Mouse (Mus musculus) heart, postnatal 36 days (tissue): ENCODE measurements around the gene Npat. TPM values are rescaled to one million over a fixed set of nuclear protein-coding genes. Genes with fewer than 3 reads are reported as not detected.

Source experiments
- DNase-seq, 2 experiments: peaks; one replicate each; pipeline ENCODE4 v3.0.0; 2021 to 2022
- intact Hi-C: fragments of 180-260 bp; cut with DNase I; formaldehyde crosslinking; loops from one replicate; pipeline ENCODE4 v1.15.1; 2025
- total RNA-seq, 2 experiments: library from RNA; stranded (reverse); gene quantifications; 2 replicates each; pipeline ENCODE4 v1.2.3; 2021

Gene Npat
- total RNA-seq = 1 to 10 TPM; 7.0 to 8.1 TPM

DNA sequence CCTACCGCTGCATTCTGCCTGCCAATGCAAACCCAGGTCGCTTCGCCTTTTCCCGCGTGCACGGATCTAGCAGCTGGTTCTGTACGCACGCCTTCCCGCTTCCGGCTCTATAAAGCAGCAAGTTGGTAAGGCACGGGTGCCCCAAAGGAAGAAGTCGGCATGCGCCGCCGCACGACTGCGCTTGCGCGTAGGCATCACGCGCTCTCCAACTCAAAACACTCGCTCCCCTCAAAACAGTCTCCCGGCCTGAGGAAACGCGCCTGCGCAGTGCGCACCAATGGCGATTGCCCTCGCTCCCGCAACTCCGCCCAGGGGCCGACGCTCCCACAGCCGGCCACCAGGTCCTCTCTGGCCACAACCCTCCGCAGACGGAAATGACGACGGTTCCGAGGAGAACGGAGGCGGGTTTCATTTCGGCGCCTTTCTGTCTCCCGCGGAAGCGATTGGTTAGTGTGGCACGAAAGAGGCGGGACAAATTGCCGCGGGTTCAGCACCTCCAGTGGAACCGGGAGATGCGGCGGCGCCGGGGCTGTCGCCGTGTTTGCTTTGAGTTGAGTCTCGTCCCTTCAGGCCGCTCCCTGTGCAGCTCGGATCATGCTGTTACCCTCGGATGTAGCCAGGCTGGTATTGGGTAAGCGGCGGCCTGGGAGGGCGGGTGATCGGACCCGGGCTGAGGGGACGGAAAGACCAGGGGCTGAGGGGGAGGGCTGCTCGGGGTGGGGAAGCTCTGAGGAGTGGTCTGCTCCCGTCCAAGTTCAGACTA is at the start of gene Npat, which contains the start of gene Atm:
Gene Npat, plus strand, starts transcription at position 490 of the 763 bp plus-strand sequence.
Gene Atm, minus strand, starts transcription at position 183 of the 763 bp plus-strand sequence.
- peak; percentile 98 for DNase-seq
- intact Hi-C loops = loop anchor here (5.0 kb wide), 3 partner anchors 76 to 289 kb away; partner anchors contain the start of genes Acat1 and Ddx10

DNA sequence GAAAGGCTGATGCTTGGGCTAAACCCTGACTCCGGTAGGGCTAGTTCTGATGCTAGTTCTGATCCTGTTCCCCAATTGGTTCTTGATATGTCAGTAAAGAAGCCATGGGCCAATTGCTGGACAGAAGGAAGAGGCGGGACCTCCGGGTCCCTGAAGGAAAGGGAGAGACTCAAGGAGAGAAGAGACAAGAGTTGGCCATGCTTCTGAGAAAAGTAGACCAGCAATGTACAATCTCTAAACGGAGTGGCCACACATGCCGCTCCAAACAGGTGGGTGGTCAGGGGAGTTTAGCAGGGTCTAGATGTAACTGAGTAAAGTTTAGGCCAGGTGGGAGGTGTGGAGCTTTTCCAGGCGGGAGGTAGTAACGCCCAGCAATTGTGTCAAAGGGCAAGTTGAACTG is 28.8 kb upstream of the Npat start:
- DNase-seq = no peak
- intact Hi-C loops = no loop called here

DNA sequence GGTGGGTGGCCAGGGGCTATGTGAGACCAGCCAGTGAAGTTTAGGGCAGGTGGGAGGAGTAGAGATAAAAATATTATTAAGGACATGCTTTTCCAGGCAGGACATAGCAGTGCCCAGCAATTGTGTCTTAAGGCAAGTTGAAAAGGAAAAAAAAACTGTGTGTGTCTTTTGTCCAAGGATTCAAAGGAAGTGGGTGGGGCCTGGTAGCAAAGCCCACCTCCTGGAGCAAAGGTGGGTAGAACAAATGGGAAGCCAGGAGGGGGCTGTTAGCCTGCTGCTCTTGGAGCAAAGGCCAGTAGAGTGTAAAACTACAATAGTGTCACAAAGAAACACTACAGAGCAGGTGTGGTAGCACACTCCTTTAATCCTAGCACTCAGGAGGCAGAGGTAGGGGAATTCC is 22.8 kb upstream of the Npat start:
- no peak for DNase-seq
- intact Hi-C loops = no loop called here

DNA sequence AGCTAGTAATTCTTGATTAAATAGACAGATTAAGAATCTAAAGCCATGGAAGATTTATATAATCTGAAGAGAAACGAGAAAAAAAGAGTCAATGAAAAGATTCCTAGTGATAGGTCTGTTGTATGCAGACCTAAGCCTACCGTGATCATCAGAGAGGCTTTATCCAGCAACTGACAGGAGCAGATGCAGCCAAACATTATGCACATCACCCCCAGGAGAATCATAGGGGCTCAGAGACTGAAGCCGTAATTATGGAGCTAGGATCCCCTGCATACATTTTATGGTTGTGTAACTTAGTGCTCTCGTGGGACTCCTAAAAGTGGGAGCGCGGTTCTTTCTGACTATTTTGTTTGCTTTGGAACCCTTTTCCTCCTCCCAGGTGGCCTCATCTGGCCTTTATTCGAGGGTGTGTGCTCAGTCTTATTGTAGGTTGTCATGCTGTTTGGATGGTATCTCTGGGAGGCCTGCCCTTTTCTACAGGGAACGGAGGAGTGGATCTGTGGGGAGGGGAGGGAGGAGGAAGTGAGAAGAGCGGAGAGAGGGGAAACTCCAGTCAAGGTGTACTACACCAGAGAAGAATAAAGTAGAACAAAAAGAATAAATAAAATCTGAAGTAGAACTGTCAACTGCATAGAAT is 19.4 kb upstream of the Npat start:
- intact Hi-C loops = no loop called here
- DNase-seq = no peak

DNA sequence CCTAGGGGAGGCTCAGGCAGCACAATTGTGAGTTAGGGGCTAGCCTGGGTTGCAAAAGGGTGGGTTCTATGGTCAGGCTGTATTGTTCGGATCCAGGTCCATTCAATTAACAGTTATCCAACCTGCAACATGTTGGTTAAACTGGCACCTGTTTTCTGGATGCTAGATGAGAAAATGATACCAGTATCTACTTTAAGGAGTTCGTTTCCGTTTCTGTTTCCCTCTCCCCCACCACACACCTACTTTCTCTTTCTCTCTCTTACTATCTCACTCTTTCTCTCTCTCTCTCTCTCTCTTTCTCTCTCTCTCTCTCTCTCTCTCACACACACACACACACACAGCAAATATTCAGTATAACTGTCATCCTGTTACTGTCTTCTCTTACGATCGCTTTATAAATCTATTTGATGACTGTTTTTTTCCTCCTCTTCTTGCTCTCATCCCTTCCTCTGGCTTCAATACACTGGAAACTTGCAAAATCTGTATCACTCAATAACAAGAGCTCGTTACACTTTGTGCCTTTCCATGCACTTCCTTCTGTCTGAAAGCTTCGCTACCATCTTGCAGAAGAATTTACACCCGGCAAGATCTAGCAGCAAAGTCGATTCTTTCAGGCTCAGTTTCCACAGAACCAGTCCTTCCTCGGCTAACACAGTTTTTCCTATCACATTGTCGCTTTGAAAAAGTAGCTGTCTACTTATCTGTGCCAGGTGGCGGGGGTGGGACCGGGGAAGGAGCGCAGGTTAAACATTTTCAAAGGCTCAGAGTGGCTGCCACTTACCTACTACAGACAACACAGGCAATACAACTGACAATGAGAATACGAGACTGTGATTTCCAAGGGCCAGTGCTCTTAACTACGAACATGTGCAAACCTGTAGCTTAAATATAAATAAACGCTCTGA is 1.2 kb upstream of the Npat start:
- intact Hi-C loops = loop anchor here (5.0 kb wide), 3 partner anchors 77 to 288 kb away; partner anchors contain the start of genes Acat1 and Ddx10
- peak; percentile 2 to 3 for DNase-seq

DNA sequence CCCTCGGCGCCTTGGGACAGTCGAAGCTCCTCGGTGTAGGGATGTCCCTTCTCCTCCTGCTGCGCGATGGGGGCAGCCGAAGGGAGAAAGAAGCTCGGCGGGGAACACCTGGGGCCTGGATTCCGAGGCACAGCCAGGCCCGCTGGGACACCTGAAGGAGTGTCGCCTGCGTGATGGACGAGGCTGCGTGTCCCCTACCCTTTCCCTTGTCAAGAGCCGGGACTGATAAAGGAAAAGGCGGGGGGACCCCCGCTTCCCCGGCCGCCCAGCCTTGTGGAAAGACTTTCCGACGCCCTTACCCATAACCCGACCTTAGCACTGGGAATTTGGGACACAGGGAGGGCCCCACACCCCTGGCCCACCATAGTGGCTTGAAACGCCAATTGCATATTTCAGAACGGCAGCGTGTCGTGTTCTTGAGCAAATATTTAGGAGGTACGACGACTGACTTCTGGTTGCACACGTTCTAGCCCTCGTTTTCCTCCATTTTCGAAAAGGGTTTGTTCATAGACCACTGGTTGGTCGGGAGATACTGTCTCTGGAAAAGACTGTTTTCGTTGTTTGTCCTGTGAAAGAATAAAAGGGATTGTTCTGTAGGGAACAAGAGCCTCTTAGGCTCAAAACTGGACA is 604 bp downstream of the Npat start:
- peak in 1 of 2 experiments; percentile 8 for DNase-seq
- intact Hi-C loops = loop anchor here (5.0 kb wide), 3 partner anchors 75 to 290 kb away; partner anchors contain the start of genes Acat1 and Ddx10

DNA sequence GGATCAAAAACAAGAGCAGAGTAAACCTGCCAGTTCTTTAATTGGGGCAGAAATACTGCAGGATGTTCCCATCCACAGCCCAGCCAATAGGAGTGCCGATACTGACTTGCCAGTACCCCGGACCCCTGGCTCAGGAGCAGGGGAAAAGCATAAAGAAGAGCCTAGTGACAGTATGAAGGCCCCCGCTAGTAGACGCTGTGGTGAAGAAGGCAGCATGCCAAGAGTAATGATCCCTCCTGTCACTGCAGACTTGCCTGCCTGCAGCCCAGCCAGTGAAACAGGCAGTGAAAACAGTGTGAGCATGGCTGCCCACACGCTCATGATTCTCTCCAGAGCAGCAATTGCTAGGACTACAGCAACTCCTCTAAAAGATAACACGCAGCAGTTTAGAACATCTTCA is 33.8 kb downstream of the Npat start:
- intact Hi-C loops = no loop called here
- no peak for DNase-seq

DNA sequence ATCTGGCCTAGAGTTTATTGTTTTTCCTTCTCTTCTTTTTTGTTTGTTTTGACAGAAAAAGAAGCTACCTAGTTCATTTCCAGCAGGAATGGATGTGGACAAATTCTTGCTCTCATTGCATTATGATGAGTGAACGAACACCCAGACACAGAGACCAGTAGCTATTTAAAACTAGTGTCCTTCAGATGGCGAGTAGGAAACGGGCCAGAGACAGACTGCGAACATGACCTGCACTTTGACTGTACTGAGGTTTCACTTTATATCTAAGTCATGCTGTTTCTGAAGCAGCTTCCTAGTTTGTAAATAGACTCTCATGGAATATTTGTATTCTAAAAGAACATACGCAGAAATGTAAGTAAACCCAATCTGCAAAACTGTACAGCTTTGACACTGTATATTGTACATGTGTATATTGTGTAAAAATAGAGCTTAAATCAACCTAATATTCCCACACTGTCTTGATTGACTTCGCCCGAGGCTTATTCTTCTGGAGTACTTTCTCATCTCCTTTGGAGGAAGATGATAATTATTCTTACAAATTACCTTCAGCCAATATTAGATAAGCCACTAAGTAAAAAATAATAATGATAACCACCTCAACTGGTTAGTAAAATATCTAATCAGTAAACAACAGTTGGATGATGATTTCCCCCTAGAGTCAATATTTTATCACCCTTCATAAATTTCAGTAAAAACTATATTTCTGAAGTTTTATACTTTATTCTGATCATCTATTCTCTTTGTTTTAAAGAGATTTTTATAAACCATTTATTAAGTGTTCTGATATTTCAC is 35.9 kb downstream of the Npat start:
- no peak for DNase-seq

DNA sequence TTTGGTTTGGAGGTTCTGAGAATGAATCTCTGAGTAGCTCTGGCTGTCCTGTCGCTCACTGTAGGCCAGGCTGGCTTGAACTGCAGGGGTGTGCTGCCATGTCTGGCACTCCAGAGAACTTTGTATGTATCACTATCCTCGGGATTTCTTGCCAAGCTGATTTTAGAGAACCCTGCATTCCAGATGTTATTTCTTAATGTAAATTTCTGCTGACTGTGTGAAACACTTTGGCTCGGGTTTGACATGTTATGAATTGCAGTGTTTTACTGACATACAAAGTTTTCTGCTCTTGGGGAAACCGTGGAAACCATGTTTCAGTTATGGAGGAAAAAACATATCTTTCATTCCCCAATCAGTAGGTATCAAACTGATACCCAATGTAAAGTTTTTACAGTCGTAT is 38.9 kb downstream of the Npat start:
- intact Hi-C loops = no loop called here
- DNase-seq = no peak

More for the DNA sequence above, 35.9 kb downstream of the Npat start:
- intact Hi-C loops = no loop called here

DNA sequence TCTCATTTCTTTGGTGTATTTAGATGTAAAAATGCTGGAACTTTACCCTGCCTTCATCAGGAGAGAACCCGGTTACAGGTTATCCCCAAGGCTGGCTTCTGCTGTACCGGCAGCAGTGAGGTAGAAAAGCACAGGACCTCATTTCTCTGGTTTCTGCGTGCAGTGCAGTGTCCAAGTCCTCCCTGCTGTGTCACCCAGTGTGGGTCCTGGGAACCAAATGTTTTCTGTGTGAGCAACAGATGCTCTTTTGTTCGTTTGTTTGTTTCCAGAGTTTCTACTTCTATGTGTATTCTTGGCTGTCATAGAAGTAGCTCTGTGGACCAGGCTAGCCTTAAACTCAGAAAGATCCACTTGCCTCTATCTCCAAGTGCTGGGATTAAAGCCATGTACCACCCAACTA is 45.0 kb downstream of the Npat start:
- DNase-seq = no peak
- intact Hi-C loops = no loop called here

DNA sequence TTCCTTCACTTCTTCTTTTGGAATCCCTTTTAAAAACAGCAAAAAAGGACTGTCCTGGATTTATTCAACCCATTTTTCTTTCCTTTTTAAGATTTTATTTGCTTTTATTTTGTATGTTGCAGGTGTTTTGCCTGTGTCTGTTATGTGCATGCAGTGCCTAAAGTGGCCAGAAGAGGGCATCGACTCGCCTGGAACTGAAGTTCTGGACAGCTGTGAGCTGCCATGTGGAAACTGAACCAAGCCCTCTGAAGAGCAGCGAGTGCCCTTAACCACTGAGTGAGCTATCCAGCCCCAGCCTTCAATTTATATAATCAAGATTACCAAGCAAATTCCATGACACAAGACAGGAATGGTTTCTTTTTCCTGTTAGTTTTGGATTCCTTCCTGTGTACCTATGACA is 57.9 kb downstream of the Npat start:
- DNase-seq = peak; percentile 71 to 82
- intact Hi-C loops = loop anchor here (2.0 kb wide), 1 partner anchor 72 kb away; no protein-coding TSS in a partner anchor

DNA sequence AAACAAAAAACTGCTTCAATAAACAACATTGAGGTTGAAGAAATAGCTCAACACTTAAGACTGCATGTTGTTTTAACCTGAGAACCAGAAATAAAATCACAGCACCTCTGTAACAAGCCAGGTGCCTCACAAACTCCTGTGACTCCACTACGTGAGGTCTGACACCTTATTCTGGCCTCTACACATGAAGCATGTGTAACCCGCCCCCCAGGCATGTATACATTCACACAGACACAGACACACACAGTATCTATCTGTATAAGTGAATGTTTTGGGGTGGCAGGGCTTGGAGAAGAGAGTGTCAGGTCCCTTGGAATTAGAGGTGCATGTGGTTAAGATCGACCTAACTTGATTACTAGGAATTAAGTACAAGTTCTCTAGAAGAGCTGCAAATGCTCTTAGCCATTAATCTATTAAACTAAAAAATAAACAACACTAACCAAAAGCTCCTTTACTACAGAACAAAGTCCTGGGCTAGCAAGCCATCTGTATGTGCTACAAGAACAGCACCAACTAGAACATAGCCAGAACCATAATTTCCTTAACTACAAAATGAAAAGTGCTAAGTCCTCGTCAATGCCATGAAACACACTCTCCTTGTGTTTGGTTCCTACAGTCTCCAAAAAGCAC is 60.2 kb downstream of the Npat start:
- intact Hi-C loops = no loop called here
- no peak for DNase-seq

DNA sequence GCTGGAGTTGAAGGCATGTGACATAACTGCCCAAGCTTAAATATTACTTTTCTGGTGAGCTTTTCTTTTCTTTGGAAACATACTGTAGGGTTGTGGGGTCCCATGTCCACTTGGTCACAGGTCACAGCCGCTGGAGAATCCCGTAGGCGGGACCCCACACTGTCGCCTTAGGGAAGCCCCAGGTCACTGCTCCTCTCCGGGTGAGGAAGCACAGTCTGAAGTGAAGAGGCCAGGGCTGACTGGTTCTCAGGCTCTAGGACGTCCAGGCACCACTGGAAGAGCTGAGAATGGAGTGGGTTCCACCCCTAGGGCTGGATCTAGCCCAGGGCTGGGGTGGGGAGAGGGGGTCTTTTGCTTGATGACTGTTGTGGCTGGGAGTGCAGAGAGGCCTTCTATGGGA is 61.8 kb downstream of the Npat start:
- intact Hi-C loops = loop anchor here (2.0 kb wide), 1 partner anchor 14 kb away; no protein-coding TSS in a partner anchor
- DNase-seq = no peak

DNA sequence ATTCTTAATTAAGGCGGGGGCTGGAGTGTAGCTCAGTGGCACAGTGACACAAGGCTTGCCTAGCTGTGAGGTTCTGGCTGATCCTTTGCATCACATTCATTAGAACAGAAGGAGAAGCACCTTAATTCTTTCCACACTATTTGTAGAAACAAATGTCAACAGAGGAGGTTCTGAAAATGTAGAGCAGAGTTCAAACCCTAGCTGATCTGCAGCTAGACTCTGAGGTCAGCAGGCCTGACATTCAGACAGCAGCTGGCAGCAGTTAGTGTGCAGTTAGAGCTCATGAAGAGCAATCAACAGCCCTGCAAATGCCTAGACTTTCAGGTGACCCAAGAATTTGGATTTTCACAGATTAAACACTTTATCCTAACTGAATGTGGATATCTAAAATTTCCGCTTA is 64.7 kb downstream of the Npat start:
- intact Hi-C loops = no loop called here
- DNase-seq = no peak

DNA sequence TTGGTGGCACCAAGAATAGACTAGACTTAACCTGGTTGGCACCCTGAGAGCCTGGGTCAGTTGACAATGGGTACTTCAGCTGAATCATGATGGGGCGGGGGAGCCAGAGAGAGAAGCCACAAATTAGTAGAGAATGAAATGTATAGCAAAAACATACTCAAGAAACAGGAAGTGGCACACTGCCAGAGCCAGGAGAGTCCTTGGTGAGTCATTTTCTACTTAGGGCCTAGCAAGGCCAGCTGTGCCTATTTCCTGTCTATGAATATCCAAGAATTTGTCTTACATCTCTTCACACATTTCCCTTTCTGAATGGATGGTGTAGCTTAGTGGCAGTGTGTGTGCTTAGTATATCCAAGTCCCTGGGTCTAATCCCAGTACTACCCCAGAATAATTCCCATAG is 66.5 kb downstream of the Npat start:
- DNase-seq = no peak
- intact Hi-C loops = no loop called here

DNA sequence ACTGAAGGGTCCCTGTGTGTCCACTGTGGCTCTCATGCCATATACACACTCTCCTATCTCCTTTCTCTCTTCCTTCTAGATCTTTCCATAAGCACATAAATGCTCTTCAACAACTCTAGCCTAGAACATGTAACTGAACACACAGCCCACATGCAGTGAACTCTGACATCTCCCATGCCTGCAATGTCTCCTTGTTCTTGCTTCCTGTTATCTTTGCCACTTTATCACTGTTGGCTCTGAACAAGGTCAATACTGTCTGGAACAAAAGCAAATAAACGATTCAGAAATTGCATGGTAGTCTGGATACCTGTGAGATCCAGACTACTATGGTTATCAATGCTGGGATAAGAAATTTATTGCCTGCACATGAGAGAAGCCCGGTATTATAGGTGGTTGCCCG is 67.0 kb downstream of the Npat start:
- intact Hi-C loops = no loop called here
- DNase-seq = no peak

DNA sequence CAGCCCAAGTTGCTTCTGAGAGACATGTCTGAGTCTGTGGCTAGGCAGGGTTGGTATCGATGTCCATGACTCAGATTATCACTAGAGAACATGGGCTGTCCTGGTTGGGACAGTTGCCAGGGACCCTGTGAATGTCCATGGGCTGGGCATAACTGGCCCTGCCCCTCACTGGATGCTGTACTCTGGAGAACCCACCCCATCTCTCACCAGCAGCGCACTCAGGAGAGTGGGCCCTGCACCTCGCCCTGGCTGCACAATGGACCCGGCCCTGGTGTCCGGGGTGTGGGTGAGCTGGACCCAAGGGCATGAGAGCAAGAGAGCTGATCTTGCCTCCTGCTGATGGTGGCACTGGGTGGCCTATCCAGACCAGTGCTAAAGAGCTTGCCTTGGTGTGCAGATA is 68.1 kb downstream of the Npat start:
- no peak for DNase-seq
- intact Hi-C loops = no loop called here

DNA sequence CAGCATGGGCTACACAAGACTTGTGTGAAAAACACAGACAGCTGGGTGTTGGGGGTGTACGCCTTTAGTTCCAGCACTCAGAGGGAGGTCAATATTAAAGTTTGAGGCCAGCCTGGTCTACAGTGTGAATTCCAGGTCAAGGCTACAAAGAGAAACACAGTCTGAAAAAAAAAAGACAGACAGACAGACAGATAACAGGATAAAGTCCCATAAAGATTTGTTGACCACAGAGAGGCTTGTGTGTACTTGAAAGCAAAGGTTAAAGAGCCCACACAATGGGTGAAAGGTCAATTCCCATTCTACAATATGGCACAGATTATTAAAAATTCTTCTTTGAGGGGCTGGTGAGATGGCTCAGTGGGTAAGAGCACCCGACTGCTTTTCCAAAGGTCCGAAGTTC is 70.3 kb downstream of the Npat start:
- no peak for DNase-seq
- intact Hi-C loops = no loop called here

DNA sequence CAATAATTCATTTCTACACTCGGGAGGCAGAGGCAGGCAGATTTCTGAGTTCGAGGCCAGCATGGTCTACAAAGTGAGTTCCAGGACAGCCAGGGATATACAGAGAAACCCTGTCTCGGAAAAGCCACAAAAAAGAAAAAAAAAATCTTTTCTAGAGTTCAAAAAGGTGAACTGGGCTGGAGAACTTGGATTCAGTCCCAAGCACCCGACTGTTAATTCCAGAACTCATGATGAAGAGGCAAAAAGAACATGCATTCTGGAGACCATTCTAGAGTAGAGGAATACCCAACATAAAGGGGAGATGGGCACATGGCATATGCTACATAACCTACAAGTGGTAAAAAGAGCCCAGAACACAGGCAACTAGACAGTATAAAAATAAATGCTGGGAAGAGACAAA is 71.0 kb downstream of the Npat start:
- intact Hi-C loops = no loop called here
- DNase-seq = no peak
